ENCODE assay signal across 41 mouse cellular contexts in the genomic region with DNA sequence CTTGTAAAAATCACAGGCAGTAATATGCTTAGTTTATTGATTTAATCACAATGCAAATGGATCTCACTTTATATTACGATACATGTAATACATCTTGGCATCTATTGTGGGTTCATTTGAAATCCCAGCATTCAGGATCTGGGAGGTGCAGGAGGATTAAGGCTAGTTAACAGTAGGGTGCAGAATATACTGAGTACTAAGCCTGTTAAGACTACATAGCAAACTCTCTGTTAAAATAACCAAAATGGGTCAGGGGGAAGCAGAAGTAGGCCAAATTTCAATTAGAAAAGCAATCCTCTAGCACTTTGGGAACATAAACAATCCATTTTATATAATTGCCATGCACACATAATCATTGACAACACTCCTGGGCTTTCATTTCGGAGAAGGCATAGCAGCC. TPM values are rescaled to one million over a fixed set of nuclear protein-coding genes. Genes with fewer than 3 reads are reported as not detected.
"Had no signal": no experiment of that assay in that cellular context is flagged by ENCODE, and none has a peak within 500 bp of the region (broad histone marks: within the 10 kb centered on the region; RNA-seq: fewer than 3 reads in every experiment).

No protein-coding gene starts in this region.

- H3K9me3 ChIP-seq: limb, embryonic 10.5 days; limb, embryonic 12.5 days; limb, embryonic 13.5 days; limb, embryonic 15.5 days; liver, embryonic 12.5 days; liver, embryonic 13.5 days; liver, embryonic 15.5 days; lung, embryonic 15.5 days; megakaryocyte, embryonic 14.5 days had no signal

- H3K4me3 ChIP-seq: limb, embryonic 10.5 days; limb, embryonic 12.5 days; limb, embryonic 13.5 days; limb, embryonic 15.5 days; liver, embryonic 12.5 days; liver, embryonic 13.5 days; liver, embryonic 15.5 days; lung, embryonic 15.5 days; megakaryocyte, embryonic 14.5 days; midbrain, embryonic 10.5 days; midbrain, embryonic 12.5 days; midbrain, embryonic 13.5 days; midbrain, embryonic 15.5 days; myocyte; neural tube, embryonic 12.5 days had no signal

- H3K4me1 ChIP-seq: limb, embryonic 10.5 days; limb, embryonic 12.5 days; limb, embryonic 13.5 days; limb, embryonic 15.5 days; liver, embryonic 12.5 days; liver, embryonic 13.5 days; liver, embryonic 15.5 days; lung, embryonic 15.5 days; megakaryocyte, embryonic 14.5 days; midbrain, embryonic 10.5 days; midbrain, embryonic 12.5 days; midbrain, embryonic 13.5 days; midbrain, embryonic 15.5 days; neural tube, embryonic 12.5 days had no signal

- H3K9ac ChIP-seq: limb, embryonic 12.5 days; limb, embryonic 13.5 days; limb, embryonic 15.5 days; liver, embryonic 12.5 days; liver, embryonic 13.5 days; liver, embryonic 14.5 days; liver, embryonic 15.5 days; liver, postnatal 0 days; lung, embryonic 14.5 days; lung, embryonic 15.5 days; midbrain, embryonic 12.5 days; midbrain, embryonic 13.5 days; midbrain, embryonic 15.5 days; neural tube, embryonic 12.5 days had no signal

- DNase-seq: left cerebral cortex, postnatal 4 days; liver; liver, embryonic 13.5 days; liver, postnatal 0 days; lung, adult 18-20 months; lung, adult 2 months; lung, embryonic 14.5 days; lung, postnatal 10 days; lung, postnatal 14 days; lung, postnatal 36 days; lung, postnatal 4 days; midbrain, embryonic 14.5 days had no signal

- H3K36me3 ChIP-seq: limb, embryonic 10.5 days; limb, embryonic 12.5 days; limb, embryonic 13.5 days; limb, embryonic 15.5 days; liver, embryonic 12.5 days; liver, embryonic 13.5 days; liver, embryonic 15.5 days; lung, embryonic 15.5 days had no signal

- ATAC-seq: liver, embryonic 12.5 days; liver, postnatal 0 days; lung, postnatal 0 days; midbrain, embryonic 13.5 days; midbrain, embryonic 15.5 days; midbrain, embryonic 16.5 days had no signal

- H3K4me2 ChIP-seq: limb, embryonic 12.5 days; limb, embryonic 13.5 days; limb, embryonic 15.5 days; liver, embryonic 11.5 days; liver, embryonic 12.5 days; liver, embryonic 13.5 days; liver, embryonic 15.5 days; lung, embryonic 14.5 days; lung, embryonic 15.5 days; midbrain, embryonic 11.5 days; midbrain, embryonic 12.5 days; midbrain, embryonic 13.5 days; midbrain, embryonic 15.5 days; neural tube, embryonic 12.5 days had no signal

- H3K27me3 ChIP-seq: limb, embryonic 12.5 days; limb, embryonic 13.5 days; limb, embryonic 15.5 days; liver, embryonic 12.5 days; liver, embryonic 13.5 days; liver, embryonic 15.5 days; lung, embryonic 15.5 days; megakaryocyte, embryonic 14.5 days; midbrain, embryonic 12.5 days; midbrain, embryonic 13.5 days; midbrain, embryonic 15.5 days; neural tube, embryonic 12.5 days had no signal

- H3K27ac ChIP-seq: limb, embryonic 10.5 days; limb, embryonic 12.5 days; limb, embryonic 13.5 days; limb, embryonic 15.5 days; liver, embryonic 12.5 days; liver, embryonic 13.5 days; liver, embryonic 14.5 days; liver, embryonic 15.5 days; lung, embryonic 15.5 days; macrophage; midbrain, embryonic 10.5 days; midbrain, embryonic 12.5 days; midbrain, embryonic 13.5 days; midbrain, embryonic 15.5 days; neural tube, embryonic 12.5 days had no signal

RNA-seq across cellular contexts. Expression of gene Gm49353, which starts 25.0 kb away (rescaled TPM):
- total RNA-seq: liver, adult 2 months; megakaryocyte progenitor cell, adult 5-6 weeks; megakaryocyte, adult 5-6 weeks; megakaryocyte-erythroid progenitor cell, adult 5-6 weeks; monocyte, adult 5-6 weeks had no signal
- polyA plus RNA-seq: limb, embryonic 10.5 days; limb, embryonic 11.5 days; limb, embryonic 12.5 days; limb, embryonic 13.5 days; limb, embryonic 14.5 days; liver, adult 2 months; liver, embryonic 11.5 days; liver, embryonic 12.5 days; liver, embryonic 13.5 days; liver, embryonic 14.5 days; liver, embryonic 15.5 days; liver, embryonic 16.5 days; liver, postnatal 0 days; lung, adult 2 months; lung, embryonic 14.5 days; lung, embryonic 16.5 days; lung, postnatal 0 days; macrophage had no signal

RNA-seq across cellular contexts. Expression of gene Soga3, which starts 30.1 kb away (rescaled TPM):
- total RNA-seq: liver, adult 2 months; megakaryocyte progenitor cell, adult 5-6 weeks; megakaryocyte, adult 5-6 weeks; megakaryocyte-erythroid progenitor cell, adult 5-6 weeks; monocyte, adult 5-6 weeks had no signal
- polyA plus RNA-seq: liver, adult 2 months; liver, postnatal 0 days; macrophage had no signal

RNA-seq across cellular contexts. Expression of gene 9330159F19Rik, which starts 37.6 kb away (rescaled TPM):
- total RNA-seq: megakaryocyte progenitor cell, adult 5-6 weeks; megakaryocyte, adult 5-6 weeks; megakaryocyte-erythroid progenitor cell, adult 5-6 weeks; monocyte, adult 5-6 weeks had no signal
- polyA plus RNA-seq: liver, adult 2 months; liver, postnatal 0 days; macrophage had no signal
